Mouse (Mus musculus) heart, adult 2 months (tissue): Measurements from ENCODE around the gene Gdpd3.

Source experiments
- CTCF ChIP-seq: fragments of 200-600 bp; IDR thresholded peaks from 2 replicates; pipeline ENCODE4 v1.8.1; 2022; ENCODE audit warnings: antibody characterized with exemption, mild to moderate bottlenecking, moderate library complexity
- EP300 ChIP-seq: fragments of 200-500 bp; IDR thresholded peaks from 2 replicates; pipeline ENCODE4 v1.6.1; 2011; ENCODE audit warnings: low read depth, low read length, control low read depth; ENCODE audit not compliant: insufficient read depth
- POLR2A ChIP-seq: fragments of 200-500 bp; IDR thresholded peaks from 2 replicates; pipeline ENCODE4 v1.6.1; 2011; ENCODE audit warnings: mild to moderate bottlenecking, low read depth, low read length, control low read depth; ENCODE audit not compliant: insufficient read depth

DNA sequence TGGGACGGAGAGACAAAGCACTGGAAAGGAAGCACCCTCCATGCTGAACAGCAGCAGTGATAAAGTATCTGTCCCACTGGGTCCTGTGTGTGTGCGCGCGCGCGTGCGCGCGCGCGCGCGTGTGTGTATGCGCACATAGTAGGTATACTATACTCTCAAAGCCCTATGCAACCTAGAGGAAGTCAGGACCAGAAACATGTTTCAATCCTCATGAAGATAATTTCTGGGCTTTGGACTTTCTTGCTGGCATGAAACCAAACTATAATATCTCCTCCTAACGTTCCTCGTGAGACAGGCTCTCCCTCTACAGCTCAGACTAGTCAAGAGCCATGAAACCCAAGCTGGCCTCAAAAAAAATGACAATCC, 34.9 kb downstream of the Gdpd3 start:
- TF ChIP-seq CTCF (no peak), POLR2A (no peak), EP300 (no peak)
